Mouse (Mus musculus): ENCODE results near the gene Sirt1.

Sirt1 gene

DNA sequence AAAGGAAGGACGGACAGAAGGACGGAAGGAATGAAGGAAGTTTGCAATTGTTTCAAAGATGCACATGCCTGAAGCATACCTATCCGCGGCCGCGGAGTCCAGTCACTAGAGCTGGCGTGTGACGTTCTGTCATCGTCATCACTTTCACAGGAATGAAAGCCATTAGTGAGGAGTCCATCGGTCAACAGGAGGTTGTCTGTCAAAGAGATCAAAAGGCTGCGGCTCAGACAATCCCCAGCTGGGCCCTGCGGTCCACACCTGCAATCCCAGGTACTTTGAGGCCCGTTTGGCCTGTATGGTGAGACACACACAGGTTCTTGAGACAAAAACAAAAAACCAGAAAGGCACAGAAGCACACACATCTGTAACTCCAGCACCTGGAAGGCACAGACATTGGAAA is 44.6 kb downstream of the Sirt1 start:
- DNase-seq (ENCODE audit: low spot score in 2 of 2) = no peak

DNA sequence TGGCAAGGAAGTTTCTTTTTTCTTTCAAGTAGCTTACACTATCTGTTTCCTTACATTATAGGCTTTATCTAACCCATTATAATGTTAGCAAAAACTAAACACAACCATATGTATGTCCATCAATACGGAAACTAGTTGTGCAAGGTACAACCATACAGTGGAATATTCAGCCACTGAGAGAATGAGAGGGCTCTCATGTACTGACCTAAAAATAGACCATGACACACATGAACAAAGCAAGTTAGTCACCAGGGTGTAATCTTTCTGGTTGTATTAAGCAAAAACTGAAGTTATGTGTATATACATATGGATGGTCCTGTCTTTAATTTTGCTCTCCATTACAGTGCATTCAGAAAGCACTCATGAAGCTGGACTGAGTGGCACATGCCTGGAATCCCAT is 54.4 kb downstream of the Sirt1 start:
- DNase-seq (ENCODE audit: low spot score in 2 of 2) = no peak

DNA sequence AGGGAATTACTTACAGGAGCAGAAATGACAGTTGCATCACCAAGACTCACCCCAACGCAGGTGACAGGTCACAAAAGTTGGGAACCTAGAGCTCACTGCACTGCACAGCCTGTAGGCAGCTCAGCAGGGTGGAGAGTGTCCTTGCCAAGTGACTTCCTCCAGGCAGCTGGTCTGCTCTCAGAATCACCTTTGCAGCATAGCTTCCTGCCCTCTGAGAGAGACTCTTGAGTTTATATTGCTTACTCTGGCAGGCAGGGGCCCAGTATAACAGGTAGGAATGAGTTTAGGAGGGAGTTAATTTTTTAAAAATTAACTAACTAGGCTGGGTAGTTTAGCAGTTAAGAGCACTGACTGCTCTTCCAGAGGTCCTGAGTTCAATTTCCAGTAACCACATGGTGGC is 67.8 kb downstream of the Sirt1 start:
- no peak for DNase-seq (ENCODE audit: low spot score in 2 of 2)

DNA sequence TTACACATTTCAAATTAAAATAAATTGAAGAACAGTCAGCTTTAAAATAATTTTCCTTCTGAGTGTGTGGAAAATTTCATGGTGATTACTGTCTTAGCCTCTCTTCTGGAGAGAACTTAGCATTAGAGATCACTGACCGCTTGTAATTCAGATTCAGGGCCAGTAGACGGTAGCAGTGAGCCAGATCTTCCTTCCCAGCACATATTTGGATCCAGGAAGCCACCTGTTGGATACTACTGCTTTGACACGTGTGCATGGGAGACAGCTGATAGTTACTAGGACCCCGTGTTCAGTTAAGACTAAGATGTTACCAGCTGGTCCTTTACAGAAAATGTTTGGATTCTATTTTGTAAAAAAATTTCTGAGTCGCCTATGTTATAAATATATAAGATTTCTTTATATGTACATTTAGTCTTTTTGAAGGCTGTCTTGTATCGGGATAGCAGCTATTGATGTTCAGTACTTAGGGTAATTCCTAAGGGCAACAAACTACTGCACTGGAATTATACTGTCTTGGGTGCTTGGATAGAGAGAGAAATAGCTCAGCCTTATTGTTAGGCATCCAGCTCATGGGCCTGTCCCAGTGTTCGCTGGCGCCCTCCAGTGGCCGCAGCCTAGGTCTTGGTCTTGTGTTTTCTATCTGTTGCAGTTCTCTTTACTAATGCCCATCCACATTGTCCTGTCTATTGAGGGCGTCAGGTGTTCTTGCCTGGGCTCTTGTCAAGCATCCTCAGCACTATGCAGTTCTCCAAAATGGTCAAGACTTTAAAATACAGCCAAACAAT is 72.7 kb downstream of the Sirt1 start:
- DNase-seq (ENCODE audit: low spot score in 2 of 2) = peak; percentile 45 to 70

DNA sequence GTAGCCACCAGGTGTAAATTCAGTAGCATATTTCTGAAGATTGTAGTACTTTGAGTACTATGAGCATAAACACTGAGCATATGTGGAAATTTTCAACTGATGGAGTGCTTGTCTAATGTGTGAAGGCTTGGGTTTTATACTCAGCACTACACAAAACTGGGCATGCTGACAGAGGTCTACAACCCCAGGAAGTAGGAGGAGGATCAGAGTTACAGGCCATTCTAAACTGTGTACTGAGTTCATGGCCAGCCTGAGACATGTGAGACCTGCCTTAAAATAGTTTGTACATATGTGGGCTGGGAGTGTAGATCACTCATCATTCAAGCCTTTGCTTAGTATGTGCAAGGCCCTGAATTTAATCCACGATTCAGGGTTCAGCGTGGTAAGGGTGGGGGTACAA is 79.1 kb downstream of the Sirt1 start:
- DNase-seq (ENCODE audit: low spot score in 2 of 2) = no peak

DNA sequence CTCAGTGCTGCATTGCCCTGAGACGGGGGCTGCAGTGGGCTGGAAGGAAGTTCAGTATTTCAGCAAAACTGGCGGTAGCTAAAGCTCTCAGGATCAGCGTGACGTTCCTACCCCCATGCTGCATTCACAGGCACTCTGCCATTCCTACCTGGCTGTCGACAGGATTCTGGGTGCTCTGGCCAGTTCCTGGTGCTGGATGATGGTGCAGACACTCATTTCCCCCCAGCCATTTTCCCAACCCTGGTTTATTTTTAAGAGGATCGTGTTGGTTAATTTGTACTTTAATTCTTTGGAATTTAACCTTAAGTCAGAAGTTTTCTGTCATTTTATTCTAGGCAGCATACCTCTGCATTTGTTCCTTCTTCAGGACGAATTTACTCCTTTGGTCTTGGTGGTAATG is 98.7 kb downstream of the Sirt1 start:
- no peak for DNase-seq (ENCODE audit: low spot score in 2 of 2)

DNA sequence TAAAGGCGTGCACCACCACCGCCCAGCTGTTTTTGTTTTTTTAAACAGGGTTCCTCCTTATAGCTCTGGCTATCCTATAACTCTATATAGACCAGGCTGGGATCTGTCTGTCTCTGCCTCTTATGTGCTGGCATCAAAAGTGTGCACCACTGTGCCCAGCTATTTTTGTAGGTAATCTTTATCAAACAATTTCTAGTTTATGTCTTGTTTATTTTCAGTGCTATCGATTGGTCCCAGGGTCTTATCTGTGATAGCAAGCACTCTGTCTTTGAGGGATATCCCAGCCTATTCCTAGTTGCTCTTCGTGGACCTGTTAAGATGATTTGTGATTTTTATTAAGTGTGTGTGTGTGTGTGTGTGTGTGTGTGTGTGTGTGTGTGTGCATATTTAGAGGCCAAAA is 99.1 kb downstream of the Sirt1 start:
- no peak for DNase-seq (ENCODE audit: low spot score in 2 of 2)

DNA sequence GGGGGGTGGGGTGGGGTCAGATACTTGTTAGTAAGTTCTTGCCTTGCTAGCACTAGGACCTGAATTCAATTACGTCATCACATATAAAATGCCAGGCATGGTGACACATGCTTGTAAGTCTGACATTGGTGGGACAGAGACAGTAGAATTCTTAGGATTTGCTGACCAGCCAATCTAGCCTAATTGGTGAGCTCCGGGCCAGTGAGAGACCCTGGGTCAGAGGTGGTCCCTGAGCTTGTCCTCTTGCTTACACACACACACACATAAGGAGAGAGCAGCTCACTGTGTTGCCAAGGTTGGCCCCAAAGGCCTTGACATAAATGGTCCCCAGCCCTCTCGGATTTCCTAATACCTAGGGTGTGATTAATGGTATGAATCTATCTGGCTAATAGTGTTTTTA is 101.7 kb downstream of the Sirt1 start:
- DNase-seq (ENCODE audit: low spot score in 2 of 2) = no peak

DNA sequence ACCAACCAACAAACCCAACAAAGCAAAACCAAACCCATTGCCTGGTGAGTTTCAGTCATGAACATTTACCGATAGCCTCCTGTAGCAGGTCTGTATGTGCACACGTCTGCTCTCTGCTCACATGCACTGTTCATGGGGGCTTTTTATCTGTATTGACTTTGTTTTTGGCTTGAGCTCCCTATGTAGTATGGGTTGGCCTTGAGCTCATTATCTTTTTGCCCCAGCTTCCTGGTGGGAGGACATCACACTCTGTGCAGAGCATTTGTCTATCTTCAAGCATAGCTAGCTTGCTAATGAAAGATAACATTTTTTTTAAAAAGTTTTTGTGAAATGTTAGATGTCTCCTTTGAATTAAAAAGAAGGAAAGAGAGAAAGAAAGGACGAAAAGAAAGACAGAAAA is 104.5 kb downstream of the Sirt1 start:
- DNase-seq (ENCODE audit: low spot score in 2 of 2) = no peak

DNA sequence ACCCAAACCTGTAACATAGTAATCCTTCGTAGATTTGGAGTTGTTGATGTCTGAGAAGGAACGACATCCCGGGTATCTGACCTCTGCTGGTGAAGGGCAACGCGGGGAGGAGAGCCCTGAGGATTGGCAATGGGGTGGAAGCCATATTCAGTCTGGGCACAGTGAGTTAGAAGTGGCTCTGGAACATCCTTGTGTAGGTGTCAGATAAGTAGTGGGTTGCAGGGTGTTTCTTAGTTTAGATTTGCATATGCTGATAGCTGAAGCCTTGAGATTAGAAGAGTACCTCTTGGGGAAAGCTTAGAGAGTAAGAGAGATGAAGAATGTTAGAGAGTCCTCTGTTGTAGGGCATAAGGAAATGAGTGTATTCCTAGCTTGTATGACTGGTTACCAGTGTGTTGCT is 108.6 kb downstream of the Sirt1 start:
- DNase-seq (ENCODE audit: low spot score in 2 of 2) = no peak

DNA sequence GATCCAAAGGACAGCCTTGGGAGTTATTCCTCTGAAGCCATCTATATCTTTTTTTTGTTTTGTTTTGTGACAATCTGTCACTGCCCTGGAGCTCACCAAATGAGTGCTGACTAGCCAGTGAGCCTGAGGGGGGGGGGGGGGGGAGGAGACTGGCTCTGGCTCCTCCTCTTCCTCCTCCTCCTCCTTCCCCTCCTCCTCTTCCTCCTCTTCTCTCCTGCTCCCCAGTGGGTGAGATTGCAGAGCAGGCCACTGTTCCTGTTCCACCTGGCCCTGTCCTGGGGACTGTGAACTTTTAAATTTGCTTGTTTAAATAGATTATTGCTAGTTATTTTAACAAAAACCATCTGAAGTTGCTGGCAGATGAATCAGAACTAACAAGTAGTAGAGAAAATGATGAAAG is 109.1 kb downstream of the Sirt1 start:
- DNase-seq (ENCODE audit: low spot score in 2 of 2) = no peak
